Mouse (Mus musculus) thymus, adult 2 months (tissue): ENCODE results near the gene Osgep.

Experiments used
- CTCF ChIP-seq: fragments of 200-500 bp; IDR thresholded peaks from 2 replicates; pipeline ENCODE4 v1.5.1; 2012; ENCODE audit warnings: mild to moderate bottlenecking, control low read depth, low read length, moderate library complexity, borderline replicate concordance; ENCODE audit not compliant: control insufficient read depth, poor library complexity, insufficient read depth; ENCODE audit errors: extremely low read depth
- POLR2A ChIP-seq: fragments of 200-500 bp; IDR thresholded peaks from 2 replicates; pipeline ENCODE4 v1.6.1; 2012; ENCODE audit warnings: mild to moderate bottlenecking, low read length, control low read depth, moderate library complexity; ENCODE audit not compliant: control insufficient read depth, poor library complexity, insufficient read depth; ENCODE audit errors: extremely low read depth

- TF ChIP-seq CTCF: no peak
- no peak for TF ChIP-seq POLR2A
Measured at GRCm38 (mm10) chr14:50868656-50869055, 56.0 kb downstream of the Osgep start.
